Mouse (Mus musculus): ENCODE data around the gene Olfr735. TPM values are rescaled to one million over a fixed set of nuclear protein-coding genes. Genes with fewer than 3 reads are reported as not detected.

Olfr735 gene
- not detected in 2 replicates for polyA plus RNA-seq (2014; fragmentation: Nextera tagmentation; extraction: Ambion mirVana)

DNA sequence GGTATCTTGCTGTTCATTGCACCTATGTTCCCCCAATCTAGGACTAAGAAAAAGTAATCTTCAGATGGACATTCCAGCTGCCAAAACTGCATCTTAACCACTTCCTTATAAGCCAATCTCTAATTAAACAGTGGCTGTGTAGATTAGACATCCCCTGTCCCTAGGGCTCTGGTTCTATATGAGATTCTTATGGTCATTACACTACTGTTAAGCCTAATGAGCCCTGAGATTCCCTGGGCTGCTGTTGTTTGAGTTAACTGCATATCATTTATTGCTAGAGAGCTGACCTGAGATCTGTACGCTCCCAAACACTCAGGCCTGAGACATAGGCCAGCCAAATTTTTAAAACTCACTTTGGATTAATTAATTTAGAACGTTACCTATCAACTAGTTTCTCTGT lies at the start of gene Olfr735:
TSS of gene Olfr735 (minus strand) at position 77 of the 400 bp plus-strand sequence.
- ATAC-seq (ENCODE audit: insufficient number of reproducible peaks, insufficient read depth, low FRiP score, low read depth) = no peak
- WGBS = 80% methylated on average over 2 of the region's 2 CpGs
- no peaks in the 10 kb centered on the region for H3K27me3 ChIP-seq (ENCODE audit: control insufficient read depth, insufficient read depth, low read length)

DNA sequence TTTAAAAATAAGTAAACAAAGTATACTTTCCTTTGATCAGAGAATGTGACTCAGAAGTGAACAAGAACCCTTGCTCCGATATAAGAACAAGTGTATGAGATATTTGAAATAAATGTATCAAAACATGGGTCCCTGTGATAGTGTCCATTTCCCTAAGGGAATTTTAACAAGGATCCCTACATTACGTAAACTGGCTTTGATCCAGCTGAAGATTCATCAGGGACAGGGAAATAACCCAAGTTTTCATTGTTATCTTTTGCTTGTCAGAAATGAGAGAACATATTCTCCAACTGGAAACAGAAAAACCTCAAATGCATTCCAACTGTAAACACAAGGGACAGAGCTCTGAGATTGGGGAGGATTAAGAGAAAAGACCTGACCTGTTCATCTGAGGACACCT lies 32.2 kb upstream of the Olfr735 start, which contains the start of gene Olfr736:
TSS of gene Olfr736 (plus strand) at position 301 of the 400 bp plus-strand sequence.
- Histone ChIP-seq H3K9me3 (ENCODE audit: control insufficient read depth, low read depth, low read length) (no peaks in the 10 kb centered on the region), H3K4me3 (ENCODE audit: low read depth, low read length) (no peak within 1 kb of the TSS), H3K27ac (ENCODE audit: low read length) (no peak within 1 kb of the TSS), H3K4me2 (replicated peaks; ENCODE audit: low read depth, low read length) (no peak within 1 kb of the TSS), H3K9ac (replicated peaks; ENCODE audit: low read depth, low read length) (no peak within 1 kb of the TSS), H3K27me3 (ENCODE audit: control insufficient read depth, insufficient read depth, low read length) (no peaks in the 10 kb centered on the region), H3K36me3 (ENCODE audit: control insufficient read depth, insufficient read depth, low read length) (no peaks in the 10 kb centered on the region), H3K4me1 (ENCODE audit: control insufficient read depth, insufficient read depth, low read length) (no peaks in the 10 kb centered on the region)
- 72% methylated on average over 2 of the region's 2 CpGs for WGBS
- no peak for ATAC-seq (ENCODE audit: insufficient number of reproducible peaks, insufficient read depth, low FRiP score, low read depth)

More for the DNA sequence above, at the start of gene Olfr735:
- Histone ChIP-seq H3K4me1 (ENCODE audit: control insufficient read depth, insufficient read depth, low read length) (no peaks in the 10 kb centered on the region), H3K4me2 (replicated peaks; ENCODE audit: low read depth, low read length) (no peak within 1 kb of the TSS), H3K4me3 (ENCODE audit: low read depth, low read length) (no peak within 1 kb of the TSS), H3K27ac (ENCODE audit: low read length) (no peak within 1 kb of the TSS), H3K36me3 (ENCODE audit: control insufficient read depth, insufficient read depth, low read length) (no peaks in the 10 kb centered on the region), H3K9ac (replicated peaks; ENCODE audit: low read depth, low read length) (no peak within 1 kb of the TSS), H3K9me3 (ENCODE audit: control insufficient read depth, low read depth, low read length) (no peaks in the 10 kb centered on the region)

DNA sequence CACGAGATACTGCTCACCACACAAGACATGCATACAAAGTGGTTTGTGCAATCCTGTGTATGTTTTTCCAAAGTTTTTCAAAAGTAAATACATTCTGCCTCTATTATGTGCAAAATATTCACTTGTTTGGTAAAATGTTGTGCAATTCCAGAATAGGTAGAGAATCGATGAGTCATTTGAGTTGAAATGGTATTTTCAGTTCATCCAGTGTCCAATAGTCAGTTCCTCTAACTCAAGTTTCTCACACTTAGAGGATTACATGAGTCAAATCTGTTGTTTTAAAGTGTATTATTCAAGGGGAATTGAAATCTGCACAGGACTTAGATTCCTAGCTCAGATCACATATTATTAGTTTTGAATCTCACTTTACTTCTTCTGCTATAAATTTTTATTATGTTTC lies 14.9 kb upstream of the Olfr735 start:
- Histone ChIP-seq H3K4me1 (ENCODE audit: control insufficient read depth, insufficient read depth, low read length) (no peaks in the 10 kb centered on the region), H3K27ac (ENCODE audit: low read length) (no peak overlapping the region), H3K27me3 (ENCODE audit: control insufficient read depth, insufficient read depth, low read length) (no peaks in the 10 kb centered on the region), H3K9ac (replicated peaks; ENCODE audit: low read depth, low read length) (no peak overlapping the region), H3K4me3 (ENCODE audit: low read depth, low read length) (no peak overlapping the region), H3K4me2 (replicated peaks; ENCODE audit: low read depth, low read length) (no peak overlapping the region), H3K36me3 (ENCODE audit: control insufficient read depth, insufficient read depth, low read length) (no peaks in the 10 kb centered on the region), H3K9me3 (ENCODE audit: control insufficient read depth, low read depth, low read length) (no peaks in the 10 kb centered on the region)
- WGBS = 93% methylated on average over 2 of the region's 2 CpGs
- ATAC-seq (ENCODE audit: insufficient number of reproducible peaks, insufficient read depth, low FRiP score, low read depth) = no peak

DNA sequence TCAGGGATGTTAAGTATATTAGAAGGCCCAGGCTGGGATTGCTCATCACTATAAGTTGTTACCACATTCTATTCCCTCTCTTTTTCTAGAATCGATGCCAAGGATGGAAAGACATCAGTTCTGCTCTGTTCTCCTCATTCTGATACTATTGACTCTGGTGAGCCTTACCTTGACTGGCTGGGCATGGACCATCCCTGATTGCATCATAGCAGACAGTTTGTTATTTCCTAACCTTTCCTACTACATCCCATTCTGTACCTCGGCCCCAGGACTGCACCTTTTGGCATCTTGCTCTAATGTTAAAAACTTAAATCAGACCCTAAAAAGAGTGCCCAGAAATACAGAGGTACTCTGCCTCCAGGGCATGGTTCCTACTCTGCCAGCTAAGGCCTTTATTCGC lies 11.8 kb upstream of the Olfr735 start:
- Histone ChIP-seq H3K27me3 (ENCODE audit: control insufficient read depth, insufficient read depth, low read length) (no peaks in the 10 kb centered on the region), H3K4me3 (ENCODE audit: low read depth, low read length) (no peak overlapping the region), H3K4me1 (ENCODE audit: control insufficient read depth, insufficient read depth, low read length) (no peaks in the 10 kb centered on the region), H3K9me3 (ENCODE audit: control insufficient read depth, low read depth, low read length) (no peaks in the 10 kb centered on the region), H3K27ac (ENCODE audit: low read length) (no peak overlapping the region), H3K4me2 (replicated peaks; ENCODE audit: low read depth, low read length) (no peak overlapping the region), H3K9ac (replicated peaks; ENCODE audit: low read depth, low read length) (no peak overlapping the region), H3K36me3 (ENCODE audit: control insufficient read depth, insufficient read depth, low read length) (no peaks in the 10 kb centered on the region)
- no peak for ATAC-seq (ENCODE audit: insufficient number of reproducible peaks, insufficient read depth, low FRiP score, low read depth)
- WGBS = 81% methylated on average over 3 of the region's 3 CpGs

DNA sequence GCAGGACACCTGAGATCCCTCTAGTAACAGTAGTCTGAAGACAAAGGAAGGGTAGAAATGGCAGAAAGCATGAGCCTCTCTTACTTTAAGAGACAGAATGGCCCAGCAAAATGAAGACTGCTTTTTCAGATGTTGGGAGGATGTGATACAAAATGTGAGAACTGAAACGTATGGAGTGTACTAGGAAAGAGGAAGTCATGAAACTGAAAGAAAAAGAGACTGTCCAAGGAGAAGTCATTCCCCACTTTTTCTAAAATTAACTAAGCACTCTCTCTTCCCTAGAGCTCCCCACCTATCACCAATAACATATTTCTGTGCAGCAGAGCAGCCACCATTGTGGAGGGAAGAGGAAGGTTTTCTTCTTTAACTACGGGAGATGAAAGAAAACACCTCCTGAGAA lies 8.9 kb upstream of the Olfr735 start, which contains the start of gene Tlr11:
TSS of gene Tlr11 (plus strand) at position 322 of the 400 bp plus-strand sequence.
- H3K4me1 ChIP-seq (ENCODE audit: control insufficient read depth, insufficient read depth, low read length) = no peaks in the 10 kb centered on the region
- WGBS = 81% methylated on average over 2 of the region's 2 CpGs
- no peak within 1 kb of the TSS for H3K4me2 ChIP-seq (replicated peaks; ENCODE audit: low read depth, low read length)
- no peaks in the 10 kb centered on the region for H3K27me3 ChIP-seq (ENCODE audit: control insufficient read depth, insufficient read depth, low read length)
- H3K9ac ChIP-seq (replicated peaks; ENCODE audit: low read depth, low read length) = no peak within 1 kb of the TSS
- no peaks in the 10 kb centered on the region for H3K9me3 ChIP-seq (ENCODE audit: control insufficient read depth, low read depth, low read length)
- ATAC-seq (ENCODE audit: insufficient number of reproducible peaks, insufficient read depth, low FRiP score, low read depth) = no peak
- H3K4me3 ChIP-seq (ENCODE audit: low read depth, low read length) = no peak within 1 kb of the TSS
- no peak within 1 kb of the TSS for H3K27ac ChIP-seq (ENCODE audit: low read length)
- no peaks in the 10 kb centered on the region for H3K36me3 ChIP-seq (ENCODE audit: control insufficient read depth, insufficient read depth, low read length)

DNA sequence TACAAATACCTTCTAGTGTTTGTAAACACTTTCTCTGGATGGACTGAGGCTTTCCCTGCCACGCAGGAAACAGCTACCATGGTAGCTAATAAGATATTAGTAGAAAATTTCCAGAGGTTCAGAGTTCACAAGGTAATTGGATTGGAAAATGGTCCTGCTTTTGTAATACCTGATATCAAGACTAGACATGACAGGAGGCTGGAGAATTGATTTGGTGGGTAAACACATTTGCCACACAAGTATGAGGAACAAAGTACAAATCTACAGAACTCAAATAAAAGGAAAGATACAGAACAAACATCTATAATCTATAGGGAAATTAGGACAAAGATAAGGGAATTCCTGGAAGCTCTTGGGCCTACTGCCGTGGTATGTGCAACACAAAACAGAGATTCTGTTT lies 8.1 kb upstream of the Olfr735 start:
- no peaks in the 10 kb centered on the region for H3K4me1 ChIP-seq (ENCODE audit: control insufficient read depth, insufficient read depth, low read length)
- no peak overlapping the region for H3K9ac ChIP-seq (replicated peaks; ENCODE audit: low read depth, low read length)
- H3K4me2 ChIP-seq (replicated peaks; ENCODE audit: low read depth, low read length) = no peak overlapping the region
- no peaks in the 10 kb centered on the region for H3K9me3 ChIP-seq (ENCODE audit: control insufficient read depth, low read depth, low read length)
- no peak overlapping the region for H3K4me3 ChIP-seq (ENCODE audit: low read depth, low read length)
- H3K27me3 ChIP-seq (ENCODE audit: control insufficient read depth, insufficient read depth, low read length) = no peaks in the 10 kb centered on the region
- no peak overlapping the region for H3K27ac ChIP-seq (ENCODE audit: low read length)
- no peak for ATAC-seq (ENCODE audit: insufficient number of reproducible peaks, insufficient read depth, low FRiP score, low read depth)
- 65% methylated on average over 2 of the region's 2 CpGs for WGBS
- no peaks in the 10 kb centered on the region for H3K36me3 ChIP-seq (ENCODE audit: control insufficient read depth, insufficient read depth, low read length)

DNA sequence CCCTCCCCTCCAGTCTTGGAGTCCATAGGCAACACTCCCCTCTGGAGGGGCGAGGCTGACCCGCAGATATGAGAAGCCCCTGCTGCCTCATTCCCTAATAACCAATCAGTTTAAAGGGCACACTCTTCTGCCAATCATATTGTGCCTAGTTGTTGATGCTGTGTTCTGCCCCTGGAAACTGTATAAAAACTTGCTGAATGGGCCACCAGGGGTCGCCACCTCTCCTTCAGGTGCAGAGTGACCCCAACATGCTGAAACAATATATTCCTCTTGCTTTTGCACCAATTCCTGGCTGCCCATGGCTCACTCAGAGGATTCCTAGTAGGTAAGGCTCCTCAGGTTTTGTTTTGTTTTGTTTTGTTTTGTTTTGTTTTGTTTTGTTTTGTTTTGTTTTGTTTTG lies 3.8 kb upstream of the Olfr735 start:
- Histone ChIP-seq H3K27me3 (ENCODE audit: control insufficient read depth, insufficient read depth, low read length) (no peaks in the 10 kb centered on the region), H3K27ac (ENCODE audit: low read length) (no peak overlapping the region), H3K4me3 (ENCODE audit: low read depth, low read length) (no peak overlapping the region), H3K36me3 (ENCODE audit: control insufficient read depth, insufficient read depth, low read length) (no peaks in the 10 kb centered on the region), H3K9ac (replicated peaks; ENCODE audit: low read depth, low read length) (no peak overlapping the region), H3K9me3 (ENCODE audit: control insufficient read depth, low read depth, low read length) (no peaks in the 10 kb centered on the region), H3K4me1 (ENCODE audit: control insufficient read depth, insufficient read depth, low read length) (no peaks in the 10 kb centered on the region), H3K4me2 (replicated peaks; ENCODE audit: low read depth, low read length) (no peak overlapping the region)
- WGBS = 44% methylated on average over 3 of the region's 3 CpGs
- no peak for ATAC-seq (ENCODE audit: insufficient number of reproducible peaks, insufficient read depth, low FRiP score, low read depth)

DNA sequence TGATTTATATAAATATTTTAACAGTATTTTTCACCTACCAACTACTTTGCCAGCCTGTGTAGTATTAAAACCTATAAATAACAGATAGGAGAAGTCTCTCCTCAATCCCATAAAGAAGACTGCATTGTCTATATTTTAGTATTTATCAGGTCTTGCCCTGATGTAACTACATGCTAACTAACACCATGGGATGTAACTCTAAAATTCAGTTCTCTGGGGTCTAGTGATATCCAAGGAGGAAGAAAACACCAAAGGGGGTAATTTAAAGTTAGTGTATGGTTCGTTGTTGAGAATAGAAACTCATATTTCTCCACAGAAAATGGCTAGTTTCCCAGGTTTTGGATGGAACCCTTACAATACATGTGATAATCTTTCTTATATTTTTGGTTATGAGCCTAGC lies 22.0 kb downstream of the Olfr735 start, which contains the start of gene Olfr734:
TSS of gene Olfr734 (minus strand) at position 101 of the 400 bp plus-strand sequence.
- no peak within 1 kb of the TSS for H3K4me3 ChIP-seq (ENCODE audit: low read depth, low read length)
- no peak within 1 kb of the TSS for H3K9ac ChIP-seq (replicated peaks; ENCODE audit: low read depth, low read length)
- WGBS = 63% methylated on average over 1 of the region's 1 CpGs
- H3K4me2 ChIP-seq (replicated peaks; ENCODE audit: low read depth, low read length) = no peak within 1 kb of the TSS
- no peaks in the 10 kb centered on the region for H3K9me3 ChIP-seq (ENCODE audit: control insufficient read depth, low read depth, low read length)
- H3K27ac ChIP-seq (ENCODE audit: low read length) = no peak within 1 kb of the TSS
- no peaks in the 10 kb centered on the region for H3K27me3 ChIP-seq (ENCODE audit: control insufficient read depth, insufficient read depth, low read length)
- H3K4me1 ChIP-seq (ENCODE audit: control insufficient read depth, insufficient read depth, low read length) = no peaks in the 10 kb centered on the region
- ATAC-seq (ENCODE audit: insufficient number of reproducible peaks, insufficient read depth, low FRiP score, low read depth) = no peak
- no peaks in the 10 kb centered on the region for H3K36me3 ChIP-seq (ENCODE audit: control insufficient read depth, insufficient read depth, low read length)

DNA sequence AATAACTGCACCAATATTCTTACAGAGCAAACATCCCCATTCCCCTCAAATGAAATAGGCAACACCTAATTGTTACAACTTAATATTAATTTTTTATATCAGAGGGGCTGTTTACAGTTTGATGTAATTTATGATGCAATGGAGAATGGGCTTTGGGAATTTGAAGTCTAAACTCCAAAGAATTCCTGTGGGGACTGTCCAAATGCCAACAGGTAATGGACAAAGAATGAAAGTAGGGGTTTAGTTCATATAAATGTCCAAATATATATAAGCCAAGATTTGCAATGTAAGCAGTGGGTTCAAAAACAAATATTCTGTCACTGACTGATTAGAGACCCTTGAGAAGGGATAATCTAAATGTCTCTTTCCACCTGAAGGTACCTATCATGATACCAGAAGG lies 47.2 kb downstream of the Olfr735 start, which contains the start of gene Olfr733:
TSS of gene Olfr733 (minus strand) at position 101 of the 400 bp plus-strand sequence.
- no peaks in the 10 kb centered on the region for H3K9me3 ChIP-seq (ENCODE audit: control insufficient read depth, low read depth, low read length)
- H3K4me1 ChIP-seq (ENCODE audit: control insufficient read depth, insufficient read depth, low read length) = no peaks in the 10 kb centered on the region
- H3K27me3 ChIP-seq (ENCODE audit: control insufficient read depth, insufficient read depth, low read length) = no peaks in the 10 kb centered on the region
- H3K27ac ChIP-seq (ENCODE audit: low read length) = no peak within 1 kb of the TSS
- no peak within 1 kb of the TSS for H3K9ac ChIP-seq (replicated peaks; ENCODE audit: low read depth, low read length)
- ATAC-seq (ENCODE audit: insufficient number of reproducible peaks, insufficient read depth, low FRiP score, low read depth) = no peak
- no peak within 1 kb of the TSS for H3K4me3 ChIP-seq (ENCODE audit: low read depth, low read length)
- H3K36me3 ChIP-seq (ENCODE audit: control insufficient read depth, insufficient read depth, low read length) = no peaks in the 10 kb centered on the region
- no peak within 1 kb of the TSS for H3K4me2 ChIP-seq (replicated peaks; ENCODE audit: low read depth, low read length)

Measured in stomach, embryonic 14.5 days (tissue).